ENCODE assay signal across 17 mouse cellular contexts in genomic region chr15:25943386-25944137, GRCm38 (mm10). TPM values are rescaled to one million over a fixed set of nuclear protein-coding genes. Genes with fewer than 3 reads are reported as not detected.
A peak's percentile ranks its signal among the peaks of the same experiment; 100 is the strongest.
DNase-seq lines count a peak whose midpoint lies in the region; ATAC-seq lines count a peak whose summit lies in the region.
"Had no signal": no experiment of that assay in that cellular context is flagged by ENCODE, and none has a peak within 500 bp of the region (broad histone marks: within the 10 kb centered on the region; RNA-seq: fewer than 3 reads in every experiment).

No protein-coding gene starts in this region.

- peak overlapping the region; percentile 65 for H3K4me2 ChIP-seq in heart, embryonic 12.5 days
- peak overlapping the region; percentile 62 for H3K4me2 ChIP-seq in heart, embryonic 14.5 days (ENCODE audit: low read length)
- H3K4me2 ChIP-seq: forebrain, embryonic 12.5 days; hindbrain, embryonic 15.5 days; neural tube, embryonic 13.5 days had no signal

- no peaks in the 10 kb centered on the region; the same call in 1 of the 2 replicates for H3K9me3 ChIP-seq in heart, embryonic 12.5 days (replicated peaks)
- H3K9me3 ChIP-seq in heart, embryonic 14.5 days (ENCODE audit: control insufficient read depth, low read length) = no peaks in the 10 kb centered on the region
- H3K9me3 ChIP-seq: forebrain, embryonic 12.5 days; hindbrain, embryonic 15.5 days; neural tube, embryonic 13.5 days had no signal

- peaks cover 44% of the 10 kb centered on the region for H3K4me1 ChIP-seq in heart, embryonic 12.5 days (replicated peaks)
- H3K4me1 ChIP-seq in heart, embryonic 14.5 days (ENCODE audit: control insufficient read depth in 2 of 2, insufficient read depth in 2 of 2, low read length in 2 of 2) = peaks cover 13 to 23% of the 10 kb centered on the region in 2 experiments; a peak in 3 of 4 replicates
- H3K4me1 ChIP-seq: hindbrain, embryonic 15.5 days had no signal

- DNase-seq in heart, adult 8-10 months (ENCODE audit: low spot score) = no peak
- peak; percentile 63 to 72 for DNase-seq in kidney, postnatal 36 days
- DNase-seq in kidney, adult 18-20 months = no peak
- no peak for DNase-seq in left cerebral cortex, postnatal 4 days
- DNase-seq: adrenal gland, adult 8-10 months; cerebellum, adult 9-10 months; gastrocnemius, postnatal 14 days; midbrain, embryonic 14.5 days; thymus, postnatal 36 days had no signal

- peak overlapping the region; percentile 52 for H3K4me3 ChIP-seq in heart, embryonic 12.5 days
- H3K4me3 ChIP-seq in heart, embryonic 14.5 days (ENCODE audit: control insufficient read depth in 1 of 2, insufficient read depth in 1 of 2, low read depth in 1 of 2, low read length in 2 of 2) = peak overlapping the region; percentile 30 to 46
- H3K4me3 ChIP-seq: forebrain, embryonic 12.5 days; hindbrain, embryonic 15.5 days; neural tube, embryonic 13.5 days had no signal

- WGBS in heart, embryonic 12.5 days = 76% methylated on average over 15 of the region's 15 CpGs
- 67% methylated on average over 15 of the region's 15 CpGs for WGBS in heart, embryonic 14.5 days

- H3K36me3 ChIP-seq in heart, embryonic 12.5 days = peaks cover under 1% of the 10 kb centered on the region; the same call in 1 of the 2 replicates
- H3K36me3 ChIP-seq in heart, embryonic 14.5 days (ENCODE audit: control insufficient read depth, insufficient read depth, low read length) = no peaks in the 10 kb centered on the region
- H3K36me3 ChIP-seq: forebrain, embryonic 12.5 days; hindbrain, embryonic 15.5 days; neural tube, embryonic 13.5 days had no signal

- intact Hi-C loops in left cerebral cortex, postnatal 4 days (cut with DNase I) = loop anchor here (10.0 kb wide), 1 partner anchor 209 kb away; no protein-coding TSS in a partner anchor

- H3K9ac ChIP-seq in heart, embryonic 12.5 days = peak overlapping the region; percentile 50
- peak overlapping the region; percentile 77 for H3K9ac ChIP-seq in heart, embryonic 14.5 days (ENCODE audit: low read length)
- H3K9ac ChIP-seq: forebrain, embryonic 12.5 days; hindbrain, embryonic 15.5 days; liver, embryonic 14.5 days; neural tube, embryonic 13.5 days had no signal

- no peak for ATAC-seq in heart, embryonic 12.5 days (ENCODE audit: insufficient number of reproducible peaks, low FRiP score)
- no peak for ATAC-seq in heart, embryonic 14.5 days (ENCODE audit: insufficient number of reproducible peaks, insufficient read depth, low FRiP score, low read depth)
- 0 out of 2 replicates have a peak, but pooled peaks have one; percentile 15 for ATAC-seq in megakaryocyte progenitor cell, adult 5-6 weeks (replicated peaks; ENCODE audit: poor library complexity)
- ATAC-seq: intestine, embryonic 16.5 days had no signal

- no peaks in the 10 kb centered on the region for H3K27me3 ChIP-seq in heart, embryonic 12.5 days (replicated peaks)
- no peaks in the 10 kb centered on the region for H3K27me3 ChIP-seq in heart, embryonic 14.5 days (ENCODE audit: control insufficient read depth, insufficient read depth, low read length)
- H3K27me3 ChIP-seq: forebrain, embryonic 12.5 days; hindbrain, embryonic 15.5 days; neural tube, embryonic 13.5 days had no signal

- H3K27ac ChIP-seq in heart, embryonic 12.5 days (ENCODE audit: poor library complexity, severe bottlenecking) = no peak overlapping the region
- peak overlapping the region; percentile 66 to 90 for H3K27ac ChIP-seq in heart, embryonic 14.5 days (replicated peaks in 1 of 2; ENCODE audit: control insufficient read depth in 1 of 2, insufficient read depth in 1 of 2, low read depth in 2 of 2, low read length in 2 of 2)
- H3K27ac ChIP-seq: forebrain, embryonic 12.5 days; hindbrain, embryonic 15.5 days; liver, embryonic 14.5 days; neural tube, embryonic 13.5 days had no signal

RNA-seq across cellular contexts. Expression of gene Zfp622, which starts 40.6 kb away (rescaled TPM):
- 24.2 and 25.4 TPM in 2 replicates for polyA plus RNA-seq in heart, embryonic 12.5 days (2016; fragmentation: Nextera tagmentation; extraction: Ambion mirVana)
- 10 to 100 TPM; 20.4 to 26.6 (median 24.4) TPM for total RNA-seq in heart, adult 8-10 months (2022)
- polyA plus RNA-seq in heart, embryonic 14.5 days (2014; fragmentation: Nextera tagmentation; extraction: Ambion mirVana) = 17.7 and 24.4 TPM in 2 replicates
- 53.3 and 53.8 TPM in 2 replicates for total RNA-seq in megakaryocyte progenitor cell, adult 5-6 weeks (2015)
- total RNA-seq in megakaryocyte progenitor cell, adult 5-6 weeks (2017) = 87.6 and 111 TPM in 2 replicates
- total RNA-seq in left cerebral cortex, postnatal 4 days (2021) = 10 to 100 TPM; 43.1 to 46.5 TPM

Comparison
In these comparisons a context has a peak if more than half of its experiments do, and no peak if none do; other contexts are left out.
1. DNase-seq: peak in kidney, postnatal 36 days (2 of 2); none in heart, adult 8-10 months (single experiment), kidney, adult 18-20 months (single experiment) and left cerebral cortex, postnatal 4 days (single experiment).